Mouse (Mus musculus) small intestine, adult 2 months (tissue): ENCODE results near the gene Ankrd66. TPM values are rescaled to one million over a fixed set of nuclear protein-coding genes. Genes with fewer than 3 reads are reported as not detected.
A peak's percentile ranks its signal among the peaks of the same experiment; 100 is the strongest.
"Not testable (repeated sequence)": the region's sequence is repeated elsewhere in the genome, so short reads cannot be mapped to it uniquely, and the experiment has no call there.

Experiments used
- H3K27ac ChIP-seq: fragments of 200-500 bp; 2 replicates; pipeline ENCODE4 v1.5.1; 2012; ENCODE audit warnings: low read depth, low read length, control low read depth, inconsistent platforms; ENCODE audit not compliant: insufficient read depth
- H3K27me3 ChIP-seq: fragments of 200-500 bp; 2 replicates; pipeline ENCODE4 v1.6.1; 2012; ENCODE audit warnings: mild to moderate bottlenecking, moderate library complexity, low read length, inconsistent platforms; ENCODE audit not compliant: control insufficient read depth, insufficient read depth
- H3K36me3 ChIP-seq: fragments of 200-500 bp; 2 replicates; pipeline ENCODE4 v1.6.1; 2012; ENCODE audit warnings: mild to moderate bottlenecking, low read length, control low read depth, inconsistent platforms; ENCODE audit not compliant: control insufficient read depth, insufficient read depth
- H3K4me1 ChIP-seq: fragments of 200-500 bp; 2 replicates; pipeline ENCODE4 v1.6.1; 2012; ENCODE audit warnings: low read length, inconsistent platforms, mixed read lengths; ENCODE audit not compliant: control insufficient read depth, insufficient read depth, insufficient read length
- H3K4me3 ChIP-seq: fragments of 200-500 bp; 2 replicates; pipeline ENCODE4 v1.5.1; 2012; ENCODE audit warnings: low read depth, mild to moderate bottlenecking, control low read depth, inconsistent platforms, low read length, moderate library complexity
- CTCF ChIP-seq: fragments of 200-500 bp; IDR thresholded peaks from 2 replicates; pipeline ENCODE4 v1.5.1; 2012; ENCODE audit warnings: low read depth, mild to moderate bottlenecking, control low read depth, inconsistent platforms, low read length, moderate library complexity, mixed read lengths; ENCODE audit not compliant: insufficient replicate concordance, insufficient read length; ENCODE audit errors: extremely low read depth
- POLR2A ChIP-seq: fragments of 200-500 bp; IDR thresholded peaks from 2 replicates; pipeline ENCODE4 v1.6.1; 2012; ENCODE audit warnings: low read depth, mild to moderate bottlenecking, control low read depth, inconsistent platforms, low read length, moderate library complexity
- WGBS: fragments of 180-500 bp; shearing (Covaris S2); methylation state at CpG from one replicate; pipeline ENCODE4 v1.1.7; 2018; 5-methylcytosine and 5-hydroxymethylcytosine counted together
- polyA plus RNA-seq: library from polyadenylated mRNA; depleted of rRNA; stranded (reverse); fragments of >200 nt; gene quantifications from 2 replicates; pipeline ENCODE4 v1.2.3, GENCODE M21; 2012

Gene Ankrd66
- polyA plus RNA-seq, 1 experiment, result not detected

GRCm38 (mm10) chr17:43503861-43504593 is 39.4 kb downstream of the Ankrd66 start:
- H3K27ac ChIP-seq, result peak overlapping the region; percentile 75
- H3K27me3 ChIP-seq, result no peaks in the 10 kb centered on the region
- 19% methylated on average over 4 of the region's 4 CpGs for WGBS
- H3K36me3 ChIP-seq, result no peaks in the 10 kb centered on the region
- TF ChIP-seq CTCF, result no peak
- TF ChIP-seq POLR2A, result no peak
- no peak overlapping the region for H3K4me3 ChIP-seq
- peaks cover 12% of the 10 kb centered on the region; the same call in 1 of the 2 replicates for H3K4me1 ChIP-seq

GRCm38 (mm10) chr17:43502592-43502991 is 40.8 kb downstream of the Ankrd66 start, which contains the start of gene Mep1a:
Gene Mep1a (minus strand): TSS chr17:43502812.
- Histone ChIP-seq H3K36me3 (no peaks in the 10 kb centered on the region; the same call in 1 of the 2 replicates), H3K4me1 (peaks cover 12% of the 10 kb centered on the region; the same call in 1 of the 2 replicates), H3K27me3 (no peaks in the 10 kb centered on the region), H3K4me3 (no peak within 1 kb of the TSS), H3K27ac (peak within 1 kb of the TSS; percentile 75)
- TF ChIP-seq POLR2A (no peak), CTCF (no peak)
- WGBS, result 35% methylated on average over 9 of the region's 9 CpGs

- peaks cover 15% of the 10 kb centered on the region; the same call in 1 of the 2 replicates for H3K4me1 ChIP-seq
- H3K27ac ChIP-seq, result peak overlapping the region; percentile 57; the same call in 1 of the 2 replicates
- no peaks in the 10 kb centered on the region; the same call in 1 of the 2 replicates for H3K36me3 ChIP-seq
- TF ChIP-seq CTCF (no peak), POLR2A (no peak)
- no peak overlapping the region for H3K4me3 ChIP-seq
- WGBS, result 69% methylated on average over 5 of the region's 5 CpGs
- H3K27me3 ChIP-seq, result no peaks in the 10 kb centered on the region
Measured at GRCm38 (mm10) chr17:43501631-43502030, 41.8 kb downstream of the Ankrd66 start.

- H3K36me3 ChIP-seq, result no peaks in the 10 kb centered on the region; the same call in 1 of the 2 replicates
- no peaks in the 10 kb centered on the region for H3K27me3 ChIP-seq
- peak overlapping the region; percentile 3; the same call in 1 of the 2 replicates for H3K4me3 ChIP-seq
- no peak for TF ChIP-seq CTCF
- no peak for TF ChIP-seq POLR2A
- H3K27ac ChIP-seq, result no peak overlapping the region
- 50% methylated on average over 3 of the region's 3 CpGs for WGBS
- H3K4me1 ChIP-seq, result peaks cover 15% of the 10 kb centered on the region; the same call in 1 of the 2 replicates
Measured at GRCm38 (mm10) chr17:43501223-43501622, 42.2 kb downstream of the Ankrd66 start.

GRCm38 (mm10) chr17:43500513-43500912 is 42.9 kb downstream of the Ankrd66 start:
- no peak for TF ChIP-seq POLR2A
- no peak for TF ChIP-seq CTCF
- WGBS, result 73% methylated on average over 1 of the region's 1 CpGs
- H3K27me3 ChIP-seq, result no peaks in the 10 kb centered on the region
- no peak overlapping the region for H3K27ac ChIP-seq
- H3K4me3 ChIP-seq, result no peak overlapping the region
- H3K36me3 ChIP-seq, result peaks cover 3% of the 10 kb centered on the region; the same call in 1 of the 2 replicates
- H3K4me1 ChIP-seq, result peaks cover 15% of the 10 kb centered on the region; the same call in 1 of the 2 replicates

GRCm38 (mm10) chr17:43497521-43497920 is 45.9 kb downstream of the Ankrd66 start:
- no peaks in the 10 kb centered on the region for H3K27me3 ChIP-seq
- peaks cover 6% of the 10 kb centered on the region; the same call in 1 of the 2 replicates for H3K4me1 ChIP-seq
- 12% methylated on average over 4 of the region's 4 CpGs for WGBS
- no peak overlapping the region for H3K27ac ChIP-seq
- H3K4me3 ChIP-seq, result no peak overlapping the region
- peaks cover 5% of the 10 kb centered on the region for H3K36me3 ChIP-seq
- TF ChIP-seq CTCF (no peak), POLR2A (no peak)

GRCm38 (mm10) chr17:43495502-43495901 is 47.9 kb downstream of the Ankrd66 start:
- peaks cover 7% of the 10 kb centered on the region for H3K36me3 ChIP-seq
- 86% methylated on average over 5 of the region's 5 CpGs for WGBS
- TF ChIP-seq CTCF (no peak), POLR2A (no peak)
- peaks cover 6% of the 10 kb centered on the region; the same call in 1 of the 2 replicates for H3K4me1 ChIP-seq
- no peak overlapping the region for H3K27ac ChIP-seq
- no peak overlapping the region for H3K4me3 ChIP-seq
- no peaks in the 10 kb centered on the region for H3K27me3 ChIP-seq

GRCm38 (mm10) chr17:43490371-43490770 is 53.1 kb downstream of the Ankrd66 start:
- not testable (repeated sequence) for H3K27ac ChIP-seq, H3K4me3 ChIP-seq, H3K36me3 ChIP-seq, H3K4me1 ChIP-seq, H3K27me3 ChIP-seq
- WGBS, result 88% methylated on average over 10 of the region's 10 CpGs
